Mouse (Mus musculus): ENCODE results near the gene Dohh. TPM values are rescaled to one million over a fixed set of nuclear protein-coding genes. Genes with fewer than 3 reads are reported as not detected.

The Dohh gene
- polyA plus RNA-seq, 1 experiment from 2014 or later = 71.9 TPM

DNA sequence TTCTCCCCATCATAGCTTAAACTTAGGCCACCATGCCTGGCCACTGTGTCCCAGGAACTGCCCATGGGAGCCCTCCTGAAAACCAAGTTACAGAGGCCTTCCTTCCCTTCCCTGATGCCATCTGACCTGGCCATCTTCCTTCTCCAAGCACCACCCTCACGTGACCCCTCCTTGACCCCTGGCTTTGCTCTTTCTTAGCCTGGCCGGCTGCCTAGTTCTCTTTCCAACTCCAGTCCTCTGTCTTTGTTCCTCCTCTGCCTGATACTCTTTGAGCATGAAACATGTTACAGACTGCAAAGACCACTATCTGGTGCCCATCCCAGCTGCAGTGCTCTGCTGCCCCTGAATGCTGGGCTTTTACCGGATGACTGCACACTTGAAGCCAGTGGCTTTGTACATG lies 5.1 kb downstream of the Dohh start:
- no peak for ATAC-seq (ENCODE audit: insufficient number of reproducible peaks, insufficient read depth, low FRiP score, low TSS enrichment, low read depth)
- Histone ChIP-seq H3K9me3 (no peaks in the 10 kb centered on the region), H3K27me3 (no peaks in the 10 kb centered on the region), H3K27ac (no peak overlapping the region; the same call in 1 of the 2 replicates), H3K4me1 (replicated peaks) (peaks cover 33% of the 10 kb centered on the region), H3K9ac (replicated peaks) (no peak overlapping the region), H3K4me3 (replicated peaks) (no peak overlapping the region), H3K4me2 (no peak overlapping the region), H3K36me3 (peaks cover 50% of the 10 kb centered on the region)
- 66% methylated on average over 3 of the region's 3 CpGs for WGBS

DNA sequence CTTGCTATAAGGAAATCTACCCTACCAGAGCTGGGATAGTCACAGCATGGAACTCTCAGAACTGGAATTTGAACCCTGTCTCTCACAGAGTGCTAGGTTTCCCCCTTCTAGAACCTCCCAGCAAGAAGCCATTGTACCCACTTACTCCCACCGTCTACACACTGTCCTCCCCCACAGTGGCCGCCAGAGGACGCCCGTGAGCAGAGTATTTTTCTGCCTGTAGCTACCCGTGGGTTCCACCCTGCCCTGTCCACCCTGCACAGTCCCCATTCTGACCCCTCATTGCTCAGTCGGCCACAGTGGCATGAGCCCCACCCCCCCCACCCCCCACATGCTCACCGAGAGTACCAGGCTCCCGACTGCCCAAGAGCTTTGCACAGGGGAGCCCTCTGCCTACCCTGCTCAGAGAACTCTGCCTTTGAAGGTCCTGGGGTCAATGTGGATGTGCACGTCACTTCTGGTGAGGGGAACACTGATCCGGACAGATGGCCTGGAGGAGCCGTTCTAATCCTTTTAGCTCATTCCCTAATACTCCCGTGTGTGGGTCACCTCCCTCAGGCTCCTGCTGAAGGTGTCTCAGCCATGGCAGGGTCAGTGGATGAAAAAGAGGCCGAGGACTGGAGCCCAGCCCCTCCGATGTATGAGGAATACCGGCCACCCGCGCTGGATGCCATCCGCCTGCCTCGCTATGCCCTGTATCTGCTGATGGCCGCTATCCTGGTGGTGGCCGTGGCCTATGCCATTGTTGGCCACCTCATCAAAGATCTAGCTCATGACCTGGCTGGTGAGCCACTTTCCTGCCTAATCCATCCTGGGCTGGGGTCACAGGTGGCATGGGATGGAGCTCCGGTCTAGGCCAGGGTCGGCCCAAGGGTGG lies 5.8 kb downstream of the Dohh start:
- H3K4me1 ChIP-seq (replicated peaks) = peaks cover 30% of the 10 kb centered on the region
- H3K36me3 ChIP-seq = peaks cover 50% of the 10 kb centered on the region
- no peak overlapping the region for H3K27ac ChIP-seq
- H3K4me2 ChIP-seq = no peak overlapping the region
- no peaks in the 10 kb centered on the region for H3K9me3 ChIP-seq
- H3K27me3 ChIP-seq = no peaks in the 10 kb centered on the region
- no peak overlapping the region for H3K4me3 ChIP-seq (replicated peaks)
- no peak for ATAC-seq (ENCODE audit: insufficient number of reproducible peaks, insufficient read depth, low FRiP score, low TSS enrichment, low read depth)
- no peak overlapping the region for H3K9ac ChIP-seq (replicated peaks)
- 63% methylated on average over 23 of the region's 23 CpGs for WGBS

DNA sequence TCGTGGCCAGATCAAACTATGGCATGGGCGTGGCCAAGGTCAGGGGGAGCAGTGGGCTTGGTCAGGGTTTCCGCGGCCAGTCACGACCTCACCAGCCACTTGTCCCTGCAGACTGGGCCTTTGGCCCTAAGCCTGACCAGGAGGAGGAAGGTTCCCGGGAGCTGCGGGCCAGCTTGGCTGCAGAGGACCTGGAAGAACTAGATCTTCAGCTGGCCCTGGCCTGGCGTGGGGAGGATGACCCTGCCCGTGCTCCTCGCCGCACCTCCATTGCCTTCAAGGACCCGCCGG lies 6.4 kb downstream of the Dohh start:
- Histone ChIP-seq H3K4me3 (replicated peaks) (no peak overlapping the region), H3K4me1 (replicated peaks) (peaks cover 24% of the 10 kb centered on the region), H3K4me2 (no peak overlapping the region), H3K9ac (replicated peaks) (no peak overlapping the region), H3K9me3 (no peaks in the 10 kb centered on the region), H3K36me3 (peaks cover 48% of the 10 kb centered on the region), H3K27me3 (no peaks in the 10 kb centered on the region), H3K27ac (no peak overlapping the region)
- WGBS = 87% methylated on average over 13 of the region's 13 CpGs
- ATAC-seq (ENCODE audit: insufficient number of reproducible peaks, insufficient read depth, low FRiP score, low TSS enrichment, low read depth) = no peak

DNA sequence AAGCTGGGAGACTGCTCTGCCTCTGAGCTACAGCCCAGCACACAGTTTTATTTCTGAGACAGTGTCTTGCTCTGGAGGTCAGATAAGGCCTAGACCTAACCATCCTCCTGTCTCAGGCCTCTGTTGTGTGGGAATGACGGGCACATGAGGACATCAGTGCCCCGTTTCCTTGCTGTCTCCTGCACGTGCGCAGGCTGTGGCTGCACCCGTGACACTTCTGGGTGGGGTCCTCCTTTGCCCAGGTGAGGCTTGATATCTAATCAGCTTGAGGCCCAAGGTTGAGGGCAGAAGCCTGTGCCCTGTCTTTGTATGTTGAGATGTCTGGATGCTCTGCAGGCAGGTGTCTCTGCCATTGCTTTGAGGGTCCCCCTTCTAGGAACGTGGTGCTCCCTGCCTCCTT lies 8.0 kb downstream of the Dohh start:
- H3K27ac ChIP-seq = no peak overlapping the region

DNA sequence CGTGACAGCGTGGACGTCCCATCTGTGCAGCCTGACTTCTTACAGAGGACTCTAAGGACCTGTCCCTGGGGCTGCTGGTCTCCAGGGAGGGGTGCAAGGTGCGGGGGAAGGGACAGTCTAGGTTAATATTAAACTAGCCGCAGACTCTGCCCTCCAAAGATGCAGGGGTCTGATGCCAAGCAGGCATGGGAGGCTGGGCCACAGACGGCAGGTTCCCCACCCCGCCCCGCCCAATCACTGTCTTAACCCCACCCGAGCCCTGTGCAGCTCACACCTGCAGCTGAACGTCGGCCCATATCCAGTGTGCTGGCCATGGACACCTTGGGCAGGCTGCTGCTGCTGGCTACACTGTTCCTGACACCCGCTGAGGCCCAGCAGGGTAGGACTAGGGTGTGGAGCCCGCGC lies 8.6 kb downstream of the Dohh start, which contains the start of gene Smim24:
Smim24 (plus strand) TSS at position 271 of the 405 bp plus-strand sequence.
- Histone ChIP-seq H3K27me3 (no peaks in the 10 kb centered on the region), H3K4me1 (replicated peaks) (peaks cover 27% of the 10 kb centered on the region), H3K9ac (replicated peaks) (peak within 1 kb of the TSS; percentile 56), H3K27ac (peak within 1 kb of the TSS; percentile 53), H3K4me2 (peak within 1 kb of the TSS; percentile 62), H3K36me3 (peaks cover 34% of the 10 kb centered on the region), H3K4me3 (replicated peaks) (peak within 1 kb of the TSS; percentile 30), H3K9me3 (no peaks in the 10 kb centered on the region)
- 68% methylated on average over 14 of the region's 14 CpGs for WGBS
- no peak for ATAC-seq (ENCODE audit: insufficient number of reproducible peaks, insufficient read depth, low FRiP score, low TSS enrichment, low read depth)

More for the DNA sequence above, 8.0 kb downstream of the Dohh start:
- no peak for ATAC-seq (ENCODE audit: insufficient number of reproducible peaks, insufficient read depth, low FRiP score, low TSS enrichment, low read depth)
- WGBS = 86% methylated on average over 6 of the region's 6 CpGs
- H3K4me1 ChIP-seq (replicated peaks) = peaks cover 27% of the 10 kb centered on the region
- H3K4me3 ChIP-seq (replicated peaks) = no peak overlapping the region
- no peaks in the 10 kb centered on the region for H3K27me3 ChIP-seq
- H3K9ac ChIP-seq (replicated peaks) = 0 out of 2 replicates have a peak overlapping the region, but pooled peaks have one; percentile 56
- no peak overlapping the region for H3K4me2 ChIP-seq
- no peaks in the 10 kb centered on the region for H3K9me3 ChIP-seq
- peaks cover 35% of the 10 kb centered on the region for H3K36me3 ChIP-seq

DNA sequence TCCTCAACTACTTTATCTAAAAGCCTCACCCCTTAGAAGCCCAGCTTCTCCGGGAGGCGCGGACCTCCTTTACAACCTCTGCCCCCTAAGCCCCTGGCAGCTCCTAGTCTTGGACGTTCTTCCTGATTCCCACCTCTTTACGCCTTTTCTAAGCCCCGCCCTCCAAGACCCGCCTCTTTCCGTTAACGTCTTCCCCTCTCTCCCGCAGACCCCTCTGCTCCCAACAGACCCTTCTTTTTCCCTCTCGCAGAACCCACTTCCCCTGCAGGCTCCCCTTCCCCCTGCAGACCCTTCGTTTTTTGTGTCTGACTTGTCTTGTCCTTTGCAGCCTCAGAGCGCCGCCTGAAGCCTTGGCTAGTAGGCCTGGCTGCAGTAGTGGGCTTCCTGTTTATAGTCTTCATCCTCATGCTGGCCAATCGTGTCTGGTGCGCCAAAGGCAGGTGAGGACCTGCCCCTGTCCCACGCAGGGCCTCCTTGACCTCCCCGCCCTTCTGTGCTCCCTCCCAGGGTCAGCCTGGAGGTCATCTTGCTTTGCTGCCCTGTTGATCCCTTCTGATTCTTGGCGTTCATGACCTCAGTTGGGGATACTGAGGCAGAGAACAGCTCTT lies 9.3 kb downstream of the Dohh start:
- peak overlapping the region; percentile 30 for H3K4me3 ChIP-seq (replicated peaks)
- H3K27ac ChIP-seq = peak overlapping the region; percentile 53

DNA sequence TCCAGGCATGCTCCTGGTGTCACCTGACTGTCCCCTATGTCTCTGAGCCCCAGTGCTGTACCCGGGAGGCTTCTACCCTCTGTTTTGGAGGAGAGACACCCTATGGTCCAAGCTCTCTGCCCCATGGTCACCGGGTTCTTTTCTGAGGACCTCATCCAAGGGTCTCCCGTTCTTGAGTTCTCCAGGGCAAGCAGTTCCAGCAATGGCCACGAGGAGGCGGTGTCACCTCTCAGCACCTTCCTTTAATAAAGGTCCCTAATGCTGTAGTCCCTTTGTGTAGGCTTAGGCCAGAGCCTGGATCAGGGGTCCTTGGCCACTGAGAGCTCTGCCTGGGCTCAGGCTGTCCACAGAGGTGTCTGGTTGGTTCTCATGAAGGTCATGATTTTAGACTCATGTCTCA lies 10.9 kb downstream of the Dohh start:
- no peak for ATAC-seq (ENCODE audit: insufficient number of reproducible peaks, insufficient read depth, low FRiP score, low TSS enrichment, low read depth)

More for the DNA sequence above, 9.3 kb downstream of the Dohh start:
- no peak; the same call in 1 of the 2 replicates for ATAC-seq (ENCODE audit: insufficient number of reproducible peaks, insufficient read depth, low FRiP score, low TSS enrichment, low read depth)
- Histone ChIP-seq H3K4me2 (peak overlapping the region; percentile 62), H3K4me1 (replicated peaks) (peaks cover 27% of the 10 kb centered on the region), H3K9me3 (no peaks in the 10 kb centered on the region), H3K27me3 (no peaks in the 10 kb centered on the region), H3K9ac (replicated peaks) (peak overlapping the region; percentile 56), H3K36me3 (peaks cover 34% of the 10 kb centered on the region)
- WGBS = 5% methylated on average over 19 of the region's 19 CpGs

DNA sequence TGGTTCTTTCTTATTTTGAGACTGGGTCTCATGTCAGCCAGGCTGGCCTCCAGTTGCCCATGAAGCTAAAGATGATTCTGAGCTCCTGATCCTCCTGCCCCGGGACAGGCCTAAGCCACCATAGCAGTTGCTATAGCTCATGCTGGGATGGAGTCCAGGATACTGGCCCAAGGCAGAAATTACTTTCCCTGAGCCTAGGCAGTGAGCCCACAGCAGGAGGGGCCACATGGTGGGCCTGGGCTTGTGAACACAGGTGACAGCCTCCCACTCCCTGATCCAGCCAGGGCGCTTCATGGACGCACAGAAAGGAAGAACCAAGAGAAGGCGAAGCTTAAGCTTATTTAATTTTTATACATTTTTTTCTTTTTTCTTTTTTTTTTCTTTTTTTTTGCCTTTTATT lies 11.6 kb downstream of the Dohh start:
- Histone ChIP-seq H3K9ac (replicated peaks) (no peak overlapping the region), H3K27me3 (peaks cover 12% of the 10 kb centered on the region), H3K4me3 (replicated peaks) (no peak overlapping the region), H3K9me3 (no peaks in the 10 kb centered on the region), H3K4me2 (no peak overlapping the region), H3K36me3 (peaks cover 39% of the 10 kb centered on the region), H3K27ac (no peak overlapping the region), H3K4me1 (replicated peaks) (peaks cover 37% of the 10 kb centered on the region)
- no peak for ATAC-seq (ENCODE audit: insufficient number of reproducible peaks, insufficient read depth, low FRiP score, low TSS enrichment, low read depth)
- WGBS = 96% methylated on average over 4 of the region's 4 CpGs

More for the DNA sequence above, 10.9 kb downstream of the Dohh start:
- H3K9ac ChIP-seq (replicated peaks) = no peak overlapping the region; the same call in 1 of the 2 replicates
- H3K9me3 ChIP-seq = no peaks in the 10 kb centered on the region
- H3K27ac ChIP-seq = no peak overlapping the region
- peaks cover 37% of the 10 kb centered on the region for H3K36me3 ChIP-seq
- peaks cover 5% of the 10 kb centered on the region for H3K27me3 ChIP-seq
- H3K4me3 ChIP-seq (replicated peaks) = no peak overlapping the region
- no peak overlapping the region for H3K4me2 ChIP-seq
- H3K4me1 ChIP-seq (replicated peaks) = peaks cover 30% of the 10 kb centered on the region
- WGBS = 15% methylated on average over 5 of the region's 5 CpGs

DNA sequence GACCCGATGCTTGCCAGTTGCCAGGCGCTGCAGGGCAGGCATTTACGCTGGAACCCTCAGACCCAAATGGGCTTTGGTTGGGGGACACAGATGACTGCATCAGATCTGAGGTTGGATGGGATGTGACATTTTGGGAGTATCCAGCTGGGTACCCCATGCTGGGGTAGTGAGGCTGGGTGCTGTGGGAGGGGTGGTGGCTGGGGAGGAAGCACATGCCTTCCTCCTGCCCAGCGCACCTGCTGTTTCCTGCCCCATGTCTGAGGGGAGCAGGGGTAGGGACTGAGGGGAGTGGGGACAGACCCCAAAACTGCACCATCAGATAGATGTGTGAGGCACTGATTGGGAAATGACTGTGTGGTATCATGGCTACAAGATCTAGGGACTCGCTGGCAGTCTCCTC lies 12.5 kb downstream of the Dohh start:
- Histone ChIP-seq H3K36me3 (peaks cover 37% of the 10 kb centered on the region), H3K9me3 (no peaks in the 10 kb centered on the region), H3K9ac (replicated peaks) (no peak overlapping the region; the same call in 1 of the 2 replicates), H3K27ac (0 out of 2 replicates have a peak overlapping the region, but pooled peaks have one; percentile 17), H3K4me3 (replicated peaks) (no peak overlapping the region), H3K4me2 (no peak overlapping the region), H3K4me1 (replicated peaks) (peaks cover 46% of the 10 kb centered on the region), H3K27me3 (peaks cover 13% of the 10 kb centered on the region)
- no peak for ATAC-seq (ENCODE audit: insufficient number of reproducible peaks, insufficient read depth, low FRiP score, low TSS enrichment, low read depth)
- 74% methylated on average over 5 of the region's 5 CpGs for WGBS

DNA sequence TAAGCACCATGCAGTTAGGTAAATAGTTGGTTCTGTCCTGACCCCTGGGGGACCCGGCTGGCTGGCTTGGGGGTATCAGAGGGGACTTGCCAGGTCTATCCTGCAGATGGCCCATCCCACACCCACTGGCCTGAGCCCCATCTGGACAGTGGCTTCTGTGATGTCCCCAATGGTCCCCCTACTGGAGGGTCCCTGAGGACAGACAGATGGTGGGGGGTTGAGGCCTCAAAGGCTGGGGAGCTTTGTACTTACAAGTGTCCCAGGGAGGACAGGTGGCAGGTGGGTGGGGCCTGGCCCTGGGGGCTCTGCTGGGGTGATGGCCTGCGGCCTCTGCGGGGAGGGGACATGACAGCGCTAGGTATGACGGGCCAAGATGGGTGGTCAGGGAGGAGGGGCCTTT lies 15.1 kb downstream of the Dohh start:
- Histone ChIP-seq H3K4me2 (no peak overlapping the region), H3K4me3 (replicated peaks) (no peak overlapping the region), H3K27ac (no peak overlapping the region), H3K36me3 (peaks cover 37% of the 10 kb centered on the region), H3K9ac (replicated peaks) (no peak overlapping the region), H3K27me3 (peaks cover 18% of the 10 kb centered on the region), H3K4me1 (replicated peaks) (peaks cover 57% of the 10 kb centered on the region), H3K9me3 (no peaks in the 10 kb centered on the region)
- ATAC-seq (ENCODE audit: insufficient number of reproducible peaks, insufficient read depth, low FRiP score, low TSS enrichment, low read depth) = no peak
- 58% methylated on average over 5 of the region's 5 CpGs for WGBS

DNA sequence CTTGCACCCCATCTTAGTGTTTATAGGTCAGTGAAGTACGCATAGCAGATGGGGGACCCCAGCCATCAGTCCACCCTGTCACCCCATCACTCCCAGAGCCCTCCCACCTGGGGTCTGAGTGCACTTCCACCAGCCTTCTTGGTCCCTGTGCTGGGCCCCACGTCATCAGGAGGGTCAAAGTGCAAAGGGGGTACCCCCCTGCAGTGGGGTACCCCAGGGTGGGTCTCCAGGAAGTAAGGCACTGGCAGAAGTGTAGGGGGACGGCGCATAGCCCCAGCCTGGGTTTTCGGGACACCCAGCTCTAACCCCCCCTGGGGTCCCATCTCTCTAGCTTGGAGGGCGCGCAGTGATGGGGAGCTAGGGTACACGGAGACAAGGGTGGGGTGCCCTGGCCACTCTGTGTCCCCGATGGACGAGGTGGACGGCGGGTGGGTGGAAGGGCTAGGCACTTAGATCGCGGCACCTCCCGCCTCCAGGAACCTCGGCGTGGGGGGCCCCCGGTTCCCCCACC lies 15.6 kb downstream of the Dohh start:
- Histone ChIP-seq H3K27ac (no peak overlapping the region), H3K4me1 (replicated peaks) (peaks cover 62% of the 10 kb centered on the region), H3K27me3 (peaks cover 24% of the 10 kb centered on the region), H3K4me3 (replicated peaks) (no peak overlapping the region), H3K36me3 (peaks cover 42% of the 10 kb centered on the region), H3K4me2 (peak overlapping the region; percentile 32), H3K9me3 (no peaks in the 10 kb centered on the region), H3K9ac (replicated peaks) (no peak overlapping the region)
- ATAC-seq (ENCODE audit: insufficient number of reproducible peaks, insufficient read depth, low FRiP score, low TSS enrichment, low read depth) = no peak
- 76% methylated on average over 18 of the region's 18 CpGs for WGBS
